Mouse (Mus musculus) embryonic facial prominence, embryonic 10.5 days (tissue): ENCODE results near the gene Tchh. TPM values are rescaled to one million over a fixed set of nuclear protein-coding genes. Genes with fewer than 3 reads are reported as not detected.
"Not testable (repeated sequence)": the region's sequence is repeated elsewhere in the genome, so short reads cannot be mapped to it uniquely, and the experiment has no call there.

Experiments
- DNase-seq: peaks from one replicate; pipeline ENCODE4 v3.0.0-alpha.2; 2017; ENCODE audit warnings: low spot score
- H3K27ac ChIP-seq: fragments of 300-500 bp; sonication (generic); replicated peaks from 2 replicates; pipeline ENCODE4 v1.5.1; 2016; ENCODE audit warnings: mild to moderate bottlenecking
- H3K27me3 ChIP-seq: fragments of 300-500 bp; sonication (generic); replicated peaks from 2 replicates; pipeline ENCODE4 v1.6.1; 2016; ENCODE audit warnings: low read depth, mild to moderate bottlenecking; ENCODE audit not compliant: poor library complexity, severe bottlenecking
- H3K36me3 ChIP-seq: fragments of 300-500 bp; sonication (generic); replicated peaks from 2 replicates; pipeline ENCODE4 v1.6.1; 2016; ENCODE audit warnings: mild to moderate bottlenecking, moderate library complexity
- H3K4me1 ChIP-seq: fragments of 300-500 bp; sonication (generic); 2 replicates; pipeline ENCODE4 v1.6.1; 2016
- H3K4me3 ChIP-seq: fragments of 300-500 bp; sonication (generic); 2 replicates; pipeline ENCODE4 v1.5.1; 2016; ENCODE audit warnings: mild to moderate bottlenecking, moderate library complexity
- H3K9me3 ChIP-seq: fragments of 300-500 bp; sonication (generic); 2 replicates; pipeline ENCODE4 v1.6.1; 2016; ENCODE audit warnings: mild to moderate bottlenecking
- WGBS: fragments of 180-500 bp; shearing (Covaris S2); methylation state at CpG from one replicate; pipeline ENCODE4 v1.1.7; 2016; 5-methylcytosine and 5-hydroxymethylcytosine counted together
- polyA plus RNA-seq: library from polyadenylated mRNA; unstranded; fragments of >200 nt; fragmentation: Nextera tagmentation; extraction: Ambion mirVana; gene quantifications from 2 replicates; pipeline ENCODE4 v1.2.1, GENCODE M21; 2016

The Tchh gene
- polyA plus RNA-seq, 1 experiment from 2014 or later, result 0.32 TPM

DNA sequence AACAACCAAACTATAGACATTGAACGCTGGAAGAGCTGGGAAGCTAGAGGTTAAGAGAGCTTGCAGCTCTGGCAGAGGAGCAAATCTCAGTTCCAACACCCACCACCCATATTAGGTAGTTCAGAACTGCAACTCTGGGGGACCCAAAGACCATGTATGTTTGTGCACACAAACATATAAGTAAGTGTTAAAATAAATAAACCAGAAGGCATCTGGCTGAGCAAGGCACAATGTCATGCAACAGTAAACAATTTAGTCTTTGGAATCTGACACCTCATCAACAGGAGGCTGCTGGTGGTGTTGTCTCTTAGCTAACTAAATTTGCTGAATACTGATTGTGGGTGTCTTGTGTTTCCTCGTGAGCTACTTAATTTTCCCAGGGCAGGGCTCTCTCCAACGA lies 24.4 kb downstream of the Tchh start:
- 75% methylated on average over 3 of the region's 3 CpGs for whole genome bisulfite sequencing
- Histone ChIP-seq H3K4me3 (no peak overlapping the region), H3K27me3 (no peaks in the 10 kb centered on the region), H3K27ac (no peak overlapping the region), H3K4me1 (no peaks in the 10 kb centered on the region), H3K9me3 (no peaks in the 10 kb centered on the region), H3K36me3 (no peaks in the 10 kb centered on the region)
- DNase-seq, result no peak

DNA sequence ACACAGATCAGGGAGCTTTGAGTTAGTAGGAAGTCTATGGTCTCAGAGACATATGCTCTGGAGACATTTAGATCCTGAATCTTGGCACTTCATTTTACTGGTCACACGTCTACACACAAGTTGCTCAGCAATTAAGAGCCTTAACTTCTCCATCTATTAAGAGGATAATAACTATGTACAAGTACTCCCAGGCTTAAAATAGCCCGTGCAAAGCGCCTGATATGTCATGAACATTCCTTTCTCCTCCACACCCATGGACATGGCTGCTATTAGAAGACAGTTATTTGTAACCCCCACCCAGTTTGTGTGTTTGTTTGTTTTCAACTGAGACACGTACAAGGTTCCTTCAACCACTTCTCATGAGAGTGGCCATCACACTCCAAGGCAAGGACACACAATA lies 25.0 kb downstream of the Tchh start:
- H3K4me3 ChIP-seq, result no peak overlapping the region
- H3K27ac ChIP-seq, result no peak overlapping the region
- no peaks in the 10 kb centered on the region for H3K4me1 ChIP-seq
- WGBS, result 87% methylated on average over 4 of the region's 4 CpGs
- H3K27me3 ChIP-seq, result no peaks in the 10 kb centered on the region
- H3K9me3 ChIP-seq, result no peaks in the 10 kb centered on the region
- no peaks in the 10 kb centered on the region for H3K36me3 ChIP-seq
- no peak for DNase-seq

DNA sequence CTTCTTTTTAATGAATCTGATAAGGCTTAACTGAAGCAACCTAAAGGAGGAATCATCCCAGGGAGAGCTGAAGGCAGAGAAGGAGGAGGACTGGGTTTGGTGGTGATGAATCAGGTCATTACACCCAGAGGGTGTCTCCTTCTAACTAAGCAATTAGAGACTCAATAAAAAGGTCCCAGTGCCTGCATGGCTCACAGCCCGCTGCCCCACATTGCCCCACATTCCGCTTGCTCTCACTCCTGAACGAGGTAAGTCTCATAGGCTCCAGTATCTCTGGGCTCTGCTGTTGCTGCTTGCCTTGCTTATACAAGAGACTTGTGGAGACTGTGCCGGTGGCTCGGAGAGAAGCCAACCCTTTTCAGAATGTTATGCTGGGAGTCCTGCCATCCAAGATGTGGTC lies 26.4 kb downstream of the Tchh start, which contains the start of gene Tchhl1:
Gene Tchhl1 (plus strand): TSS at position 194 of the 400 bp plus-strand sequence.
- 71% methylated on average over 5 of the region's 5 CpGs for WGBS
- Histone ChIP-seq H3K36me3 (no peaks in the 10 kb centered on the region), H3K9me3 (no peaks in the 10 kb centered on the region), H3K4me1 (no peaks in the 10 kb centered on the region), H3K27ac (no peak within 1 kb of the TSS), H3K27me3 (no peaks in the 10 kb centered on the region), H3K4me3 (no peak within 1 kb of the TSS)
- DNase-seq, result no peak

DNA sequence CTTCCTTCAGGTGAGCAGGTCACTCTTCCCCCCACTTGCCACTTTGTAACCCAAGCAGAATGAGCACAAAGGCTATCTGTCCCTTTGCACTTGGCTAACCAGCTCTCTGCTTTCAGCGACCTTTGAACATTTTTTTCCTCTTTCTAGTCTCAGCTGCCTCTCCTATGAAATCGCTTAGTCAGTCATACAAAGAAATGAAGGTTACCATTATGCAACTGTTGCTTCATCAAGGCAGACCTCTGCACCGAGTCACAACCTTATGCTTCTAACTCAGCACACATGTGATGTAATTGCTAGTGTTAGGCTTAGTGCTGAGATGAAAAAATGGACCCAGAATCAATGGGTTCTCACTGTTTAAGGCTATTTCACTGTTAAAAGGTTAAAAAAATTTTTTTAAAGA lies 27.5 kb downstream of the Tchh start:
- WGBS, result 83% methylated on average over 3 of the region's 3 CpGs
- no peaks in the 10 kb centered on the region for H3K36me3 ChIP-seq
- H3K27me3 ChIP-seq, result no peaks in the 10 kb centered on the region
- no peak for DNase-seq
- no peaks in the 10 kb centered on the region for H3K9me3 ChIP-seq
- H3K4me1 ChIP-seq, result no peaks in the 10 kb centered on the region
- no peak overlapping the region for H3K27ac ChIP-seq
- no peak overlapping the region for H3K4me3 ChIP-seq

DNA sequence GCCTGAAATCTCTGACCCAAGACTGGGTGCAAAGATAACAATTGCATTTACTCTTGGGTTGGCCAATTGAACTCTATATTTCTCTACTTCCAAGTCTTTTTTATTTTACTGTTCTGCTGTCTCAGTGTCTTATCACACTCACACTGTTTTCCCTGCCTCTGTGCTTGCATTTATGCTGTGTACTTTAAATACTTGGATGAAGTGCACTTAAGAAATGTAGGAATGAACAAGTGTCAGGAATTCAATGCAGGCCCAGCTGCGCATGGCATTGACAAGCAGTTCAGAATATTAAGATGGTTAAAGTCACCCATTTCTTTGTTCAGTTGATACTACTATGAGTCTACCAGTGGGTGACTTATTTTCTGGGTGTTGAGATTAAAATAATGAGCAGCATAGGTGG lies 37.9 kb downstream of the Tchh start:
- H3K27ac ChIP-seq, result no peak overlapping the region
- no peaks in the 10 kb centered on the region for H3K9me3 ChIP-seq
- no peaks in the 10 kb centered on the region for H3K36me3 ChIP-seq
- DNase-seq, result no peak
- no peak overlapping the region for H3K4me3 ChIP-seq
- H3K4me1 ChIP-seq, result no peaks in the 10 kb centered on the region
- WGBS, result 96% methylated on average over 1 of the region's 1 CpGs
- H3K27me3 ChIP-seq, result no peaks in the 10 kb centered on the region

DNA sequence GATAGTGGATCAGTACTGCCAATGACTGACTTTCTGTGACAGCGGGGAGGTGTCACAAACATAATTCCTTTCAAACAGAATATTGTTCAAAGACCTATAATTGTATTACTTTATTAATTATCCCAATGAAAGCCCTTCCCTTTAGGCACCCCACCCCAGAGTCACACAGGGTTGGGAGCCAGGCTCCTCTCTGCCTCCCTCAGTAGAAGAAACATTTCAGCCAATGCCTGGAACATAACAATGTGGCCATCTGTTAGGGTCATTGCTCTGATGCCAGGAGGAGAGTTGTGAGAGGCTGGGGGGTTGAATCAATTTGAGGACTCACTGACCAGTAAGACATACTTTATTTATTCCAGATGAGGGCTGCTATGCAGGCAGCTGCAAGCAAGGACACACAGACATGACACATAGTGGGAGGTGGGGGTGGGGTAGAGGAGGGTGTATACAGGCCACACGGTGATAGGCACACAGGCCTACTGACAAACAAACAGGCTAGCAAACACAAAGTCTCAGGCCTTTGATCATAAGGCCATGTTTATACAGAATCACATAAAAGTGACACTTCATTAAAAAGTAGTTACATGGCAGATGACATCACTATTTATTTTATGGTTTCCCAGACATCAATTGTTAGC lies 40.0 kb downstream of the Tchh start:
- Histone ChIP-seq H3K27ac (no peak overlapping the region), H3K27me3 (no peaks in the 10 kb centered on the region), H3K4me1 (no peaks in the 10 kb centered on the region), H3K36me3 (no peaks in the 10 kb centered on the region), H3K4me3 (no peak overlapping the region), H3K9me3 (no peaks in the 10 kb centered on the region)
- WGBS, result 72% methylated on average over 2 of the region's 2 CpGs
- DNase-seq, result no peak

DNA sequence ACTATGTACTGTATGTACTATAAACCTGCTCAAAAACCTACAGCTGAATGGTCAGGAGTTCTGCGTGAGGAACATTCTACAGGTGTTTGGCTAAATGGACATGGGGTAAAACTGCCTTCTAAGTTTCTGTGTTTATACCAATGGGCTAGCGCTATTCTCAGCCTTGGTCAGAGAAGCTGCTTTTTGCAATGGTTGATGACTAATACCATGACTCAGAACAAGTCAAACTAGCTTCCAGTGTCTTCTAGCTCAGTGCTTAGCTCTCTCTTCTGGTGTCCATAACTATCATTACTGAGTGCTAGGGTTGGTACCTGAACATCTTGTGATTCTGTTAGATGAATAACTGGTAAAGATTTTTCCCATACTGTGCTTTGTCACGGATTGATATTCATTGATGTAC lies 43.5 kb downstream of the Tchh start:
- 87% methylated on average over 3 of the region's 3 CpGs for WGBS
- H3K27me3 ChIP-seq, result no peaks in the 10 kb centered on the region
- no peak overlapping the region for H3K27ac ChIP-seq
- DNase-seq, result no peak
- H3K4me3 ChIP-seq, result no peak overlapping the region
- no peaks in the 10 kb centered on the region for H3K4me1 ChIP-seq
- no peaks in the 10 kb centered on the region for H3K9me3 ChIP-seq
- no peaks in the 10 kb centered on the region for H3K36me3 ChIP-seq

DNA sequence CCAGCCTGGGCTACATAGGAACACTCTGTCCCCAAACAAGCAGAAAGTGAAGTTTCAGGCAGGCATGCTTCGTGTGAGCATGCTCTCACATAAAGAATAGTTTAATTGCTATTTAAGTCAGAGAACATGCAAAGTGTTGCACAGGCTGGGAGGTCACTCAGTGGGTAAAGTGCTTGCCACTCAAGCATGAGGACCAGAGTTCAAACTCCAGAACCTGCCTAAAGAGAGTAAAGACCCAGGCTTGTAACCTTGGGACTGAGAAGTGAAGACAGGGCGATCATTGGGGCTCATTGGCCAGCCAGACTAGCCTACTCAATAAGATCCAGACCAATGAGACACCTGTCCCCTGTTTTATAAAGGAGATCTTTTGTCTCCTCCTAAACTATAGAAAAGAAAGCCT lies 46.4 kb downstream of the Tchh start:
- H3K9me3 ChIP-seq, result no peaks in the 10 kb centered on the region
- DNase-seq, result no peak
- no peaks in the 10 kb centered on the region for H3K36me3 ChIP-seq
- no peak overlapping the region for H3K27ac ChIP-seq
- H3K4me1 ChIP-seq, result no peaks in the 10 kb centered on the region
- H3K4me3 ChIP-seq, result no peak overlapping the region
- 91% methylated on average over 2 of the region's 2 CpGs for WGBS
- H3K27me3 ChIP-seq, result 0 out of 2 replicates have a peak, but pooled peaks cover 2% of the 10 kb centered on the region

DNA sequence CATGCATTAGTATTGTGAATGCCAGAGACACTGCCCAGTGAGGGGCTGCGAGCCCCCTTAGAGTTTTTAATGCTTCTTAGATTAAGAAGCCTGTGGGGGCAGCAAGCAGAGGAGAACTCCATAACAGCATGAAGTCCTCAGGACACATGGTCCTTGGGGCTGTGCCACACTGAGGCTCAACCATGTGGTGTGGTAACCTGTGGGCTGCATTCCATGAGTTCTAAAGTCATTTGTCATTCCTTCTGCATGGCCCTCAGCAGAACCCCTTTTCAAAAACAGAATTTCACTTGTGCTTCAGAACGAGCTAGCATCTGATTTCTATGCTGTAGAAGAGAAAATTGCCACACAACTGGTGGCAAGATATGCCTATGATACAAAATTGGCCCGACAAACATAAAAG lies 50.0 kb downstream of the Tchh start:
- Histone ChIP-seq H3K36me3 (no peaks in the 10 kb centered on the region), H3K27me3 (0 out of 2 replicates have a peak, but pooled peaks cover 4% of the 10 kb centered on the region), H3K4me1 (no peaks in the 10 kb centered on the region), H3K9me3 (no peaks in the 10 kb centered on the region), H3K4me3 (no peak overlapping the region), H3K27ac (no peak overlapping the region)
- DNase-seq, result no peak
- 74% methylated on average over 3 of the region's 3 CpGs for WGBS

DNA sequence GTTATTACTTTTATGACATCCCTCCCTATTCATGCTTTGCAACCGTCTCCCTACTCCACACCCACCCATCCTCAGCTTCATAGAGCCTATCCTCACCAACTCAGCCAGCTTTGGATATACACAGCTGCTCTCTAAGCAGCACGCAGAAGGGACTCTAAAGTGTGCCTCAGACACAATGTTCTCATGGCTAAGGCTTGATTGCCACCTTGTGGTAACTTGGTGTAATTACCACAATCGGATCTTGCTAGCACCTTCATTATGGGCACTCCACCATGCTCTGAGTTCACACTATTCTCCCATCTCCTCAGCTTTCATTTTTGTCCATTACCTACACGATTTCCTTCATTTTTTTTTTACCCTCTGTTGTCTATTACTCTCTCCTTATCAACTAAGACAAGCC lies 51.9 kb downstream of the Tchh start:
- WGBS, result 2% methylated on average over 4 of the region's 4 CpGs
- no peaks in the 10 kb centered on the region for H3K9me3 ChIP-seq
- DNase-seq, result peak; percentile 47
- no peaks in the 10 kb centered on the region for H3K36me3 ChIP-seq
- H3K4me3 ChIP-seq, result no peak overlapping the region
- no peaks in the 10 kb centered on the region for H3K4me1 ChIP-seq
- H3K27me3 ChIP-seq, result 0 out of 2 replicates have a peak, but pooled peaks cover 4% of the 10 kb centered on the region
- no peak overlapping the region for H3K27ac ChIP-seq

DNA sequence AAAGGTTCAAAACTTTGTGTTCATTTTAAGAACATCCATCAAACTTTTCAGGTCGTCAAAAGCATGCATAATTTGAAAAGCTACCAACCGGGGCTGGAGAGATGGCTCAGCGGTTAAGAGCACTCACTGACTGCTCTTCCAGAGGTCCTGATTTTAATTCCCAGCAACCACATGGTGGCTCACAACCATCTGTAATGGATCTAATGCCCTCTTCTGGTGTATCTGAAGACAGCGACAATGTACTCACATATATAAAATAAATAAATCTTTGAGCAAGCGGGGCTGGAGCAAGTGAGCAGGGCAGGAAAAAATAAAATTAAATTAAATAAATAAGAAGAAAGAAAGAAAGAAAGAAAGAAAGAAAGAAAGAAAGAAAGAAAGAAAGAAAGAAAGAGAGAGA lies 52.6 kb downstream of the Tchh start:
- 30% methylated on average over 5 of the region's 5 CpGs for WGBS
- H3K9me3 ChIP-seq, H3K4me3 ChIP-seq, H3K27me3 ChIP-seq, H3K36me3 ChIP-seq, H3K27ac ChIP-seq, DNase-seq, H3K4me1 ChIP-seq: not testable (repeated sequence)

DNA sequence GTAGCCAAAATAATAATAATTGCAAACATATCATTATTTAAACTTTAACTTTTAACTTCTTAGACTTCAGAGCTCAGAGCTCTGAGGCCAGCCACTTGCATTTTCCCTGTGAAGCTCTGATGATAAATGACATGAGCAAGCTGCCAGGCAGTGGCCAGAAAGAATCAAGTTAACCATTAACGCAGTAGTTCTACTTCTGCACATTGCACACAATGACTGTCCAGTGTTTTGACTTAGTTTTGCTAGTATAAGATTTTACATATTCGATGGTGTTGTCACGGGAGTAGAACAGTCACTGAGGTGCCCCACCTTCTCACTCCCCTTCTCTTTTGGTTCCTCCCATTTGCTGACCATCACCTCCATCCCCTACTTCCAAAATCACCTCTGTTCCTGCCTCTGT lies 55.0 kb downstream of the Tchh start:
- H3K4me1 ChIP-seq, result no peaks in the 10 kb centered on the region
- no peak for DNase-seq
- no peaks in the 10 kb centered on the region for H3K9me3 ChIP-seq
- WGBS, result 84% methylated on average over 3 of the region's 3 CpGs
- no peak overlapping the region for H3K4me3 ChIP-seq
- H3K27ac ChIP-seq, result no peak overlapping the region
- H3K27me3 ChIP-seq, result 0 out of 2 replicates have a peak, but pooled peaks cover 4% of the 10 kb centered on the region
- no peaks in the 10 kb centered on the region for H3K36me3 ChIP-seq
